Mouse (Mus musculus): ENCODE measurements at regions not wholly inside any gene's neighbourhood (a gene's known extent, or its start where the extent isn't known, plus 50 kb on each side); places are given as distances from the start of the nearest gene placed in this dataset.
A peak's percentile ranks its signal among the peaks of the same experiment; 100 is the strongest.

- DNase-seq = no peak
These were observed 179.9 kb downstream of the Fgf10 start for GRCm38 (mm10) chr13:118849541-118849940.

GRCm38 (mm10) chr13:118850708-118851107 is 181.1 kb downstream of the Fgf10 start:
- no peak for DNase-seq

GRCm38 (mm10) chr13:118886339-118886810 is 216.8 kb downstream of the Fgf10 start:
- DNase-seq = peak; percentile 27

- no peak for DNase-seq
These were observed 225.5 kb downstream of the Fgf10 start for GRCm38 (mm10) chr13:118895079-118895478.

- DNase-seq = no peak
These were observed 232.4 kb downstream of the Fgf10 start for GRCm38 (mm10) chr13:118901950-118902349.

DNA sequence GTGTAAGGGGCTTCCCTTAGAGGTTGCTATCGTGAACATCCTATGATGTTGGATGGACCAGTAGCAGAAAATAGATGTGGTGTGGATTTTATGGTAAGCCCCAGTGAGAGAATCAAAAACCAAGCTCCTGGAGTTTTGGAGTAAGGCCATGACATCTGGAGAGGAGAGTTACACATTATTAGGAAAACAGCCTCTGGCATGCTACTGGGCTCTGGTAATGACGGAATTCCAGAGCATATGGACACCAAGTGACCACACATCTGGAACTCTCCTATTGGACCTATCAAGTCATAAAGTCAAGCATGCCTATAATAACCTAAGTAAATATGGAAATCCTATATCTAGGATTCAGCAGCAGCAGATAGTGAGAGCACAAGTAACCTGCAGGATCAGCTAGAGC is 240.8 kb downstream of the Fgf10 start:
- no peak for DNase-seq

DNA sequence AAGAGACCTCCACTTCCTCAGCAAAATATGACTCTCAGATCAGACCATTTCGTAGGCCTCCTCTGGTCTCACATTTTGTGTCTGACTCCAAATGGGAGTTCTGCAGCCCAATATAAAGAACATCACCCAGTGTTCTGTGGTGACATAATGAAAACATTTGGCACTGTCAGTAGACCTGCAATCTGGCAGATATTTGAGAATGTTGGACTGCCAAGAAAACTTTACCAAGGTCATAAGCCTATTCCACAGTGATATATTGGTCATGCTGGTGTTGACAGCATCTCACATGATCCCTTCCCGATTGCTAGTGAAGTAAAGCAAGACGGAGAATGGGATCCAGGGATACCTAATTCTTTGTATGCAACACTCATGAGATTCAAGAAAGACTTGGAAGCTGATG is 271.2 kb downstream of the Fgf10 start:
- DNase-seq = no peak

- no peak for DNase-seq
These were observed 296.6 kb downstream of the Fgf10 start for GRCm38 (mm10) chr13:118966120-118966676.

DNA sequence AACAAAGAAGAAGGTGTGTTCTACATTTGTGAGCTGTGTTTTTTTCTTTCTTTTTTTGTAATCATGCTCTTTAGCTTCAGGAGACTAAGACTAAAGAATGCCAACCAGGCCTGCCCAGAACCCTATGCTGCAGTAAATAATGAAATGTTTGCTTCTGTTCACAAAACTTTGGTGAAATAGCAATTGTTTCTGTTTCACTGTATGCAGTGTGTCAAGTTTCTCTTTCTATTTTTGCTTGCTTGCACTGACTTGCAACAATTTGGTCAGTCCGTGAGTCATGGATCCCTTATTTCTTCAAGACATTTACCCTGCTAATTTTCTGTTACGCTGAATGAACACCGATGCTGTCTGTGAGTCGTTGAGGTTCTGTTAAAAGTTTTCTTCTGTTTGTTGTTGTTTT is 298.1 kb downstream of the Fgf10 start:
- DNase-seq = no peak

- no peak for DNase-seq
These were observed 305.4 kb downstream of the Fgf10 start for GRCm38 (mm10) chr13:118975008-118975407.

- no peak for DNase-seq
These were observed 305.9 kb downstream of the Fgf10 start for GRCm38 (mm10) chr13:118975519-118975918.

DNA sequence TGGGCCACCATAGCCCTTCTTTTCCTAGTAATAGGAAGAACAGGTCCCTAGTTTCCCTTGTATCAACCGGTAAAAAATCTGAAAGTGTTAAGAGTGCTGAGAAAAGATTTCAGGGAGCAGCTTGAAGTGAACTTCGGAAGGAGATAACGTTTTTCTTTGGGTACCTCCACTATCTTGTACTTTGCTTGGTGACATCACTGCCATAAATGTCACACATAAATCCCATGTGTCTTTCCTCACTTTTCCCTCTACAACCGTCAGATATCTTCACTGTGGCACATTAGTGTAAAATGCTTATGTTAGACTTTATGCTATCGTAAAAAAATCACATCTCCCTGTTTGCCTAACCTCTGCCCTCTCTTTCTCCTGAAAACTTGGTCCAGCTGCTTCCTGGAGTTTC is 309.9 kb downstream of the Fgf10 start:
- no peak for DNase-seq

GRCm38 (mm10) chr13:118981196-118981810 is 311.7 kb downstream of the Fgf10 start:
- peak; percentile 2 for DNase-seq

DNA sequence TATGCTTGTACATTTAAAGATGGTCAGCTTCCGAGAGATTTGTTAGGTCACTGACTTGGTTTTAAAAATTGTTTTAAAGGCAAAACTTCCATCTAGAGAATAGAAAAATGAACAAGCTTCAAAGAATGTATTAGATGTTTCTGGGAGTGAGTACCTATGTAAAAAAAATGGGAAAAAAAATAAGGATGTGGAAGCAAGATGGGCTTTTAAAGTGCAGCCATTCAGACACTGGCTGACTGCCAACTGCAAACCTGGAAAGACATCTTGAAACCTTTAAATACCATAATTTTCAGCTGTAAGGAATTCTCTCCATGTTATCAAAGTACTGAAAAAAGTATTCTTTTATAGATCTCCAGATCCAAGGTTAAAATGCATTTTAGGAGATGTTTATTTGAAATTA is 315.7 kb downstream of the Fgf10 start:
- DNase-seq = no peak

DNA sequence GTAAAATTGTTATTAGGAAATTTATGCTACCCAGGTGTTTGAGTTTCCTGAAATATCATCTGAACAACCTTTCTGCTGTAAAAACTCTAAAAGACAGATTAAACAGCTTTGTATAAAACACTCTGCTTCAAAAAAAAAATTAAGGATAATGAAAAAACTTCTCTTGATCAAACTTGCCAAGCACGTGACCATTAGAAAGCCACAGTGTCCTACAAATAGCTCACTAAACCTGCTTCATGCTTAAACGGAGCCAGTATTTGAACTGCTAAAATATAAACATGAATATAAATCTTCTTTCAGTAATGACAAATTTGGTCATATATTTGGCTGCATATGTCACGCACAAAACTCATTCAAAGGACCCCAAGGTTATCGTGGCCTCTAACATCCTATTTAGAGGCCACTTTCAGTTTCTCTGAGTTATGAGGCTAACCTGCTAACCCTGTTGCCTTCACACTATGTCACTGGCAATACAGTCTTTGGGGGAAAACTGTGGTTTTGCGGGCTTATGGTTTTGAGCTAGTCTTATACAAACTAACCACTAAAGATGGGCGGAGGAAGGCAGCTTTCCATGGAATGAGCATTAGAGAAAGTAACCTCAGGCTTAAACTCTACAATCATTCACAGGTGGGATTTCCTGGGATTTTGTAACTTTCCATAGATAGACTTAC is 355.8 kb downstream of the Fgf10 start:
- no peak for DNase-seq

DNA sequence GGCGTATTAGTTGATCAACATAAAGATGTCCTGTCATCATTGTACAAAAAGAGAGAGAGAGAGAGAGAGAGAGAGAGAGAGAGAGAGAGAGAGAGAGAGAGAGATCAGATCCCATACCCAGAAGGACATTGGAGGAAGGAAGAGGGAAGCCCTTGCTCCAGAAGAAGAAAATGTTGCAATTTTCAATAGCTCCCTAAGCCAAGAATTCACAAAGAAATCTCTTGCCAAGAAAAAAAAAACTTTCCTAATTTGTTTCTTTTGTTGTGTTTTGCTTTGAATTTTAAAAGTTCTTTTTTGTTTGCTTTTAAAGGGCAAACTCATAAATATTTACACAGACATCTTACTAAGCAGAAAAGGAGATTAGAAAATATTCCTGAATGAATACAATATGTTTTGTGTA is 370.0 kb downstream of the Fgf10 start:
- no peak for DNase-seq

GRCm38 (mm10) chr13:119045112-119045511 is 375.5 kb downstream of the Fgf10 start:
- no peak for DNase-seq

- DNase-seq = no peak
These were observed 359.4 kb upstream of the Paip1 start for GRCm38 (mm10) chr13:119068745-119069580.

GRCm38 (mm10) chr13:119069581-119069936 is 358.8 kb upstream of the Paip1 start:
- DNase-seq = no peak

DNA sequence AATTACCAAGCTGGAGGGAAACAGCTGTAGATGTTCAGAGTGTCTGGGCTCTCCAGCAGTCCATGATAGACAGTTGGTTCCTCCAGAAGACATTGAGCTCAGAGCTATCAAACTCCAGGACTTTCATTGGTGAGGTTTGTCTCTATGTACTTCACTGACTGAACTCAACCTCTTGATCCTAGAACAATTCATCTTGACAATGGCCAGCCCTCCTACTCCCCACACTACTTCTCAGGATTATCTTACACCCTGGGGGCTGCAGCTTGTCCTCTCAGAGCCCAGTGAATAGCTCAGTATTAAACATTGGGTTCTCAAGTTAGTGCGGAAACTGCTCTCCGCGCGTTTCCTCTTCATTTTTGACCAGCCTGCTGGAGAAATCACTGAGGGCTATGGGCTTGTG is 349.2 kb upstream of the Paip1 start:
- no peak for DNase-seq

- DNase-seq = no peak
These were observed 346.7 kb upstream of the Paip1 start for GRCm38 (mm10) chr13:119081691-119082090.

GRCm38 (mm10) chr13:119117906-119118305 is 310.5 kb upstream of the Paip1 start:
- no peak for DNase-seq

DNA sequence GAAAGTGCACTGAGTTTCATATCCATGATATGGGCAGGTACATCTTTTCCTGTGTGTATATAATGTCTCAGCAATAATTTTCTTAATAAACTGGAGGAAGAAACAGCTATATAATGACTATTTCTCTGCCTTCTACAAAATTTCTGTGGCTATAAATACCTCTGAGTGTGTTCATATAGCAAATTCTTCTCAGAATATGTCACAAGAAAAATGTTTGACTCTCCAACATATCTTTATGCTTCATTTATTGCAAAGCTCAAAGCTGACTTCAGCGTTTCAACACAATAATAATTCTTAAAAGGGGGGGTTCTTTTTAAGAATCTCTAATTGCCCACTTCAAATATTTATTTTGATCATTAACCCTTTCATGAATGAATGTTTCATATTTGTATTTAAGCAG is 310.0 kb upstream of the Paip1 start:
- no peak for DNase-seq

DNA sequence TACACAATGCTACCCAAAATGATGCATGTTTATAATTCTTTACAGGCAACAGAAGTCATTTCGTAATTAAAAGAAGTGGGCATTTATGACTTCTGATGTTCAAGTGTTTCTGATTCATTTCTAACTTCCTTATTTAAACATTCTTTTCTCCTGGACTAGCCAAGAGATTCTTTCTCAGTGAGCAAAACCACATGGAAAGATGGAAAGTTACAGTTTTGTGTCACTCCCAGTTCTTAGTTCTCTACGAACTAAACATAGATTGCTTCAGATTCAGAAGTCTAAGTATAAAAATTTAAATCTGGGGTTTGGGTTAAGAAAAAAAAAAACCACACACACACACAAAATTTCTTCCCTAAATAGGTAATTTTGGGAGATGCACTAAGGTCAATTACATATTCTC is 288.0 kb upstream of the Paip1 start:
- no peak for DNase-seq
